Mouse (Mus musculus) testis, adult 2 months (tissue): Measurements from ENCODE around the gene Slc16a6. TPM values are rescaled to one million over a fixed set of nuclear protein-coding genes. Genes with fewer than 3 reads are reported as not detected.

Experiments
- H3K27ac ChIP-seq: fragments of 200-500 bp; 2 replicates; pipeline ENCODE4 v1.5.1; 2012; ENCODE audit warnings: low read depth, low read length; ENCODE audit not compliant: control insufficient read depth, insufficient read depth
- H3K27me3 ChIP-seq: fragments of 200-500 bp; 2 replicates; pipeline ENCODE4 v1.6.1; 2012; ENCODE audit warnings: mild to moderate bottlenecking, low read length, moderate library complexity; ENCODE audit not compliant: control insufficient read depth, insufficient read depth
- H3K36me3 ChIP-seq: fragments of 200-500 bp; 2 replicates; pipeline ENCODE4 v1.6.1; 2012; ENCODE audit warnings: mild to moderate bottlenecking, low read length; ENCODE audit not compliant: control insufficient read depth, insufficient read depth
- H3K4me1 ChIP-seq: fragments of 200-500 bp; 2 replicates; pipeline ENCODE4 v1.6.1; 2012; ENCODE audit warnings: low read length; ENCODE audit not compliant: control insufficient read depth, insufficient read depth
- H3K4me3 ChIP-seq: fragments of 200-500 bp; 2 replicates; pipeline ENCODE4 v1.5.1; 2012; ENCODE audit warnings: low read depth, mild to moderate bottlenecking, low read length, moderate library complexity, mixed read lengths; ENCODE audit not compliant: control insufficient read depth
- CTCF ChIP-seq: fragments of 200-500 bp; IDR thresholded peaks from 2 replicates; pipeline ENCODE4 v1.5.1; 2012; ENCODE audit warnings: low read depth, mild to moderate bottlenecking, inconsistent platforms, low read length, moderate library complexity; ENCODE audit not compliant: control insufficient read depth, insufficient read depth, insufficient replicate concordance
- POLR2A ChIP-seq: fragments of 200-500 bp; IDR thresholded peaks from 2 replicates; pipeline ENCODE4 v1.6.1; 2012; ENCODE audit warnings: low read depth, mild to moderate bottlenecking, inconsistent platforms, low read length, moderate library complexity; ENCODE audit not compliant: control insufficient read depth
- polyA plus RNA-seq: library from polyadenylated mRNA; depleted of rRNA; stranded (reverse); fragments of >200 nt; gene quantifications from 2 replicates; pipeline ENCODE4 v1.2.3, GENCODE M21; 2012; rRNA removed

Slc16a6 gene
- 1.3 and 1.9 TPM in 2 replicates for polyA plus RNA-seq

- Histone ChIP-seq H3K4me1 (peaks cover 10% of the 10 kb centered on the region), H3K36me3 (no peaks in the 10 kb centered on the region), H3K27ac (peak within 1 kb of the TSS; percentile 80), H3K27me3 (no peaks in the 10 kb centered on the region), H3K4me3 (peak within 1 kb of the TSS; percentile 91)
- TF ChIP-seq CTCF (no peak), POLR2A (peak; percentile 40)
Observed at GRCm38 (mm10) chr11:109473171-109474085, at the start of gene Slc16a6, which contains the start of gene Arsg. Gene Slc16a6, minus strand, starts transcription at chr11:109473598. Gene Arsg, plus strand, starts transcription at chr11:109473374.

- no peak overlapping the region for H3K27ac ChIP-seq
- no peak overlapping the region for H3K4me3 ChIP-seq
- no peak for TF ChIP-seq POLR2A
- TF ChIP-seq CTCF, result no peak
- no peaks in the 10 kb centered on the region for H3K27me3 ChIP-seq
- no peaks in the 10 kb centered on the region for H3K36me3 ChIP-seq
- no peaks in the 10 kb centered on the region for H3K4me1 ChIP-seq
Observed at GRCm38 (mm10) chr11:109520958-109521357, 47.6 kb upstream of the Slc16a6 start.

GRCm38 (mm10) chr11:109517816-109518215, 44.4 kb upstream of the Slc16a6 start:
- TF ChIP-seq POLR2A (no peak), CTCF (no peak)

GRCm38 (mm10) chr11:109517330-109517729, 43.9 kb upstream of the Slc16a6 start:
- Histone ChIP-seq H3K4me1 (no peaks in the 10 kb centered on the region; the same call in 1 of the 2 replicates), H3K4me3 (no peak overlapping the region), H3K27me3 (no peaks in the 10 kb centered on the region), H3K27ac (no peak overlapping the region), H3K36me3 (no peaks in the 10 kb centered on the region)
- no peak for TF ChIP-seq POLR2A
- TF ChIP-seq CTCF, result no peak

More at GRCm38 (mm10) chr11:109517816-109518215, 44.4 kb upstream of the Slc16a6 start:
- no peaks in the 10 kb centered on the region for H3K27me3 ChIP-seq
- H3K27ac ChIP-seq, result no peak overlapping the region
- H3K4me3 ChIP-seq, result no peak overlapping the region
- no peaks in the 10 kb centered on the region; the same call in 1 of the 2 replicates for H3K4me1 ChIP-seq
- no peaks in the 10 kb centered on the region for H3K36me3 ChIP-seq

- Histone ChIP-seq H3K4me1 (no peaks in the 10 kb centered on the region; the same call in 1 of the 2 replicates), H3K4me3 (no peak overlapping the region), H3K36me3 (no peaks in the 10 kb centered on the region), H3K27ac (no peak overlapping the region), H3K27me3 (no peaks in the 10 kb centered on the region)
- TF ChIP-seq POLR2A (no peak), CTCF (no peak)
Observed at GRCm38 (mm10) chr11:109514064-109514612, 40.7 kb upstream of the Slc16a6 start.

- TF ChIP-seq CTCF (no peak), POLR2A (no peak)
- Histone ChIP-seq H3K27me3 (no peaks in the 10 kb centered on the region), H3K4me1 (no peaks in the 10 kb centered on the region; the same call in 1 of the 2 replicates), H3K36me3 (no peaks in the 10 kb centered on the region), H3K27ac (no peak overlapping the region), H3K4me3 (no peak overlapping the region)
Observed at GRCm38 (mm10) chr11:109512995-109513675, 39.7 kb upstream of the Slc16a6 start.

GRCm38 (mm10) chr11:109507068-109507467, 33.7 kb upstream of the Slc16a6 start:
- Histone ChIP-seq H3K4me1 (peaks cover 10% of the 10 kb centered on the region), H3K27ac (no peak overlapping the region), H3K4me3 (no peak overlapping the region), H3K27me3 (no peaks in the 10 kb centered on the region), H3K36me3 (no peaks in the 10 kb centered on the region)
- TF ChIP-seq POLR2A, result no peak
